Mouse (Mus musculus) intestine, embryonic 15.5 days (tissue): ENCODE measurements around the gene Gm20388. TPM values are rescaled to one million over a fixed set of nuclear protein-coding genes. Genes with fewer than 3 reads are reported as not detected.

Source experiments
- ATAC-seq: fragments of 200-750 bp; cut with Nextera tagmentation; 2 replicates; pipeline ENCODE4 v1.8.0; 2017; ENCODE audit warnings: moderate TSS enrichment, moderate library complexity
- H3K27ac ChIP-seq: fragments of 300-500 bp; sonication (generic); 2 replicates; pipeline ENCODE4 v1.5.1; 2015; ENCODE audit warnings: mild to moderate bottlenecking, inconsistent platforms
- H3K27me3 ChIP-seq: fragments of 300-500 bp; sonication (generic); replicated peaks from 2 replicates; pipeline ENCODE4 v1.6.1; 2015; ENCODE audit warnings: inconsistent platforms
- H3K36me3 ChIP-seq: fragments of 300-500 bp; sonication (generic); 2 replicates; pipeline ENCODE4 v1.6.1; 2015; ENCODE audit warnings: inconsistent platforms
- H3K4me1 ChIP-seq: fragments of 300-500 bp; sonication (generic); replicated peaks from 2 replicates; pipeline ENCODE4 v1.6.1; 2015; ENCODE audit warnings: inconsistent platforms
- H3K4me2 ChIP-seq: fragments of 300-500 bp; sonication (generic); replicated peaks from 2 replicates; pipeline ENCODE4 v1.6.1; 2015; ENCODE audit warnings: mild to moderate bottlenecking, inconsistent platforms
- H3K4me3 ChIP-seq: fragments of 300-500 bp; sonication (generic); replicated peaks from 2 replicates; pipeline ENCODE4 v1.5.1; 2015; ENCODE audit warnings: inconsistent platforms
- H3K9ac ChIP-seq: fragments of 300-500 bp; sonication (generic); 2 replicates; pipeline ENCODE4 v1.6.1; 2015; ENCODE audit warnings: inconsistent platforms
- H3K9me3 ChIP-seq: fragments of 300-500 bp; sonication (generic); 2 replicates; pipeline ENCODE4 v1.6.1; 2016; ENCODE audit warnings: inconsistent platforms
- whole genome bisulfite sequencing: fragments of 180-500 bp; shearing (Covaris S2); methylation state at CpG from one replicate; pipeline ENCODE4 v1.1.7; 2015; 5-methylcytosine and 5-hydroxymethylcytosine counted together
- polyA plus RNA-seq: library from polyadenylated mRNA; unstranded; fragments of >200 nt; fragmentation: Nextera tagmentation; extraction: Ambion mirVana; gene quantifications from 2 replicates; pipeline ENCODE4 v1.2.1, GENCODE M21; 2015

The Gm20388 gene
- polyA plus RNA-seq, 1 experiment from 2014 or later, result not detected

- H3K4me1 ChIP-seq, result peaks cover 34% of the 10 kb centered on the region
- ATAC-seq, result 0 out of 2 replicates have a peak, but pooled peaks have one; percentile 21
- peak overlapping the region; percentile 73 for H3K27ac ChIP-seq
- no peak overlapping the region for H3K4me2 ChIP-seq
- no peaks in the 10 kb centered on the region for H3K9me3 ChIP-seq
- H3K4me3 ChIP-seq, result no peak overlapping the region
- WGBS, result 52% methylated on average over 6 of the region's 6 CpGs
- H3K36me3 ChIP-seq, result peaks cover 11% of the 10 kb centered on the region
- no peak overlapping the region for H3K9ac ChIP-seq
- no peaks in the 10 kb centered on the region for H3K27me3 ChIP-seq
These were observed 4331.6 kb downstream of the Gm20388 start for GRCm38 (mm10) chr8:124242208-124242607.

- H3K9ac ChIP-seq, result no peak overlapping the region
- peaks cover 11% of the 10 kb centered on the region for H3K36me3 ChIP-seq
- ATAC-seq, result no peak
- H3K4me2 ChIP-seq, result no peak overlapping the region
- WGBS, result 88% methylated on average over 5 of the region's 5 CpGs
- H3K27me3 ChIP-seq, result no peaks in the 10 kb centered on the region
- no peak overlapping the region for H3K4me3 ChIP-seq
- no peak overlapping the region for H3K27ac ChIP-seq
- no peaks in the 10 kb centered on the region for H3K9me3 ChIP-seq
- H3K4me1 ChIP-seq, result peaks cover 31% of the 10 kb centered on the region
These were observed 4332.3 kb downstream of the Gm20388 start for GRCm38 (mm10) chr8:124242913-124243312.

- H3K4me3 ChIP-seq, result no peak overlapping the region
- H3K4me2 ChIP-seq, result no peak overlapping the region
- H3K9me3 ChIP-seq, result no peaks in the 10 kb centered on the region
- 84% methylated on average over 6 of the region's 6 CpGs for WGBS
- peaks cover 11% of the 10 kb centered on the region for H3K36me3 ChIP-seq
- no peak overlapping the region for H3K9ac ChIP-seq
- H3K27me3 ChIP-seq, result no peaks in the 10 kb centered on the region
- H3K4me1 ChIP-seq, result peaks cover 28% of the 10 kb centered on the region
- ATAC-seq, result no peak
- no peak overlapping the region for H3K27ac ChIP-seq
These were observed 4336.9 kb downstream of the Gm20388 start for GRCm38 (mm10) chr8:124247581-124247980.

- ATAC-seq, result peak; percentile 85
- 85% methylated on average over 6 of the region's 6 CpGs for WGBS
These were observed 4338.0 kb downstream of the Gm20388 start for GRCm38 (mm10) chr8:124248688-124249087.

GRCm38 (mm10) chr8:124250255-124250654 lies 4339.6 kb downstream of the Gm20388 start:
- 0 out of 2 replicates have a peak, but pooled peaks cover under 1% of the 10 kb centered on the region for H3K36me3 ChIP-seq
- ATAC-seq, result peak; percentile 45; the same call in 1 of the 2 replicates
- H3K9ac ChIP-seq, result no peak overlapping the region
- 20% methylated on average over 3 of the region's 3 CpGs for WGBS
- no peak overlapping the region for H3K27ac ChIP-seq
- H3K27me3 ChIP-seq, result no peaks in the 10 kb centered on the region
- no peak overlapping the region for H3K4me3 ChIP-seq
- H3K9me3 ChIP-seq, result no peaks in the 10 kb centered on the region
- H3K4me1 ChIP-seq, result peaks cover 37% of the 10 kb centered on the region
- H3K4me2 ChIP-seq, result no peak overlapping the region

More at GRCm38 (mm10) chr8:124248688-124249087, 4338.0 kb downstream of the Gm20388 start:
- no peaks in the 10 kb centered on the region for H3K9me3 ChIP-seq
- H3K27ac ChIP-seq, result no peak overlapping the region
- peaks cover 35% of the 10 kb centered on the region for H3K4me1 ChIP-seq
- no peak overlapping the region for H3K4me2 ChIP-seq
- H3K9ac ChIP-seq, result no peak overlapping the region
- no peak overlapping the region for H3K4me3 ChIP-seq
- no peaks in the 10 kb centered on the region for H3K27me3 ChIP-seq
- H3K36me3 ChIP-seq, result peaks cover 11% of the 10 kb centered on the region

GRCm38 (mm10) chr8:124250785-124251184 lies 4340.1 kb downstream of the Gm20388 start:
- H3K27me3 ChIP-seq, result no peaks in the 10 kb centered on the region
- H3K4me2 ChIP-seq, result no peak overlapping the region
- no peaks in the 10 kb centered on the region for H3K36me3 ChIP-seq
- peak overlapping the region; percentile 67 for H3K27ac ChIP-seq
- peak; percentile 58; the same call in 1 of the 2 replicates for ATAC-seq
- no peak overlapping the region for H3K4me3 ChIP-seq
- peaks cover 37% of the 10 kb centered on the region for H3K4me1 ChIP-seq
- WGBS, result 22% methylated on average over 4 of the region's 4 CpGs
- H3K9ac ChIP-seq, result no peak overlapping the region
- no peaks in the 10 kb centered on the region for H3K9me3 ChIP-seq

- Histone ChIP-seq H3K36me3 (no peaks in the 10 kb centered on the region), H3K9me3 (no peaks in the 10 kb centered on the region), H3K4me2 (no peak overlapping the region), H3K9ac (no peak overlapping the region), H3K4me1 (peaks cover 54% of the 10 kb centered on the region), H3K27ac (no peak overlapping the region), H3K4me3 (no peak overlapping the region), H3K27me3 (no peaks in the 10 kb centered on the region)
- WGBS, result 72% methylated on average over 5 of the region's 5 CpGs
- no peak for ATAC-seq
These were observed 4341.9 kb downstream of the Gm20388 start for GRCm38 (mm10) chr8:124252533-124252950.

- Histone ChIP-seq H3K36me3 (no peaks in the 10 kb centered on the region), H3K4me3 (no peak overlapping the region), H3K27ac (no peak overlapping the region), H3K9me3 (no peaks in the 10 kb centered on the region), H3K27me3 (no peaks in the 10 kb centered on the region), H3K4me2 (no peak overlapping the region), H3K4me1 (peaks cover 56% of the 10 kb centered on the region), H3K9ac (no peak overlapping the region)
- no peak for ATAC-seq
- 68% methylated on average over 6 of the region's 6 CpGs for WGBS
These were observed 4343.3 kb downstream of the Gm20388 start for GRCm38 (mm10) chr8:124253939-124254338.

- Histone ChIP-seq H3K4me1 (peaks cover 53% of the 10 kb centered on the region), H3K9ac (no peak overlapping the region), H3K36me3 (no peaks in the 10 kb centered on the region), H3K4me3 (no peak overlapping the region), H3K27me3 (no peaks in the 10 kb centered on the region), H3K9me3 (no peaks in the 10 kb centered on the region), H3K27ac (peak overlapping the region; percentile 54), H3K4me2 (no peak overlapping the region; the same call in 1 of the 2 replicates)
- WGBS, result 61% methylated on average over 9 of the region's 9 CpGs
- ATAC-seq, result peak; percentile 45; the same call in 1 of the 2 replicates
These were observed 4346.2 kb downstream of the Gm20388 start for GRCm38 (mm10) chr8:124256841-124257240.

GRCm38 (mm10) chr8:124257363-124257762 lies 4346.7 kb downstream of the Gm20388 start:
- peak overlapping the region; percentile 54 for H3K27ac ChIP-seq
- no peak overlapping the region; the same call in 1 of the 2 replicates for H3K4me2 ChIP-seq
- H3K4me3 ChIP-seq, result no peak overlapping the region
- H3K9ac ChIP-seq, result no peak overlapping the region
- peak; percentile 54 for ATAC-seq
- WGBS, result 40% methylated on average over 10 of the region's 10 CpGs
- no peaks in the 10 kb centered on the region for H3K9me3 ChIP-seq
- H3K4me1 ChIP-seq, result peaks cover 51% of the 10 kb centered on the region
- no peaks in the 10 kb centered on the region for H3K27me3 ChIP-seq
- H3K36me3 ChIP-seq, result no peaks in the 10 kb centered on the region

- H3K4me1 ChIP-seq, result peaks cover 51% of the 10 kb centered on the region
- WGBS, result 81% methylated on average over 4 of the region's 4 CpGs
These were observed 4348.5 kb downstream of the Gm20388 start for GRCm38 (mm10) chr8:124259146-124259545.

GRCm38 (mm10) chr8:124259925-124260324 lies 4349.3 kb downstream of the Gm20388 start:
- 0 out of 2 replicates have a peak overlapping the region, but pooled peaks have one; percentile 17 for H3K27ac ChIP-seq
- H3K36me3 ChIP-seq, result no peaks in the 10 kb centered on the region
- H3K9me3 ChIP-seq, result no peaks in the 10 kb centered on the region
- no peak overlapping the region; the same call in 1 of the 2 replicates for H3K4me2 ChIP-seq
- H3K4me1 ChIP-seq, result peaks cover 59% of the 10 kb centered on the region
- no peak overlapping the region for H3K4me3 ChIP-seq
- ATAC-seq, result no peak
- WGBS, result 86% methylated on average over 7 of the region's 7 CpGs
- no peaks in the 10 kb centered on the region for H3K27me3 ChIP-seq
- no peak overlapping the region for H3K9ac ChIP-seq

More at GRCm38 (mm10) chr8:124259146-124259545, 4348.5 kb downstream of the Gm20388 start:
- no peak overlapping the region for H3K4me3 ChIP-seq
- H3K27ac ChIP-seq, result no peak overlapping the region
- H3K4me2 ChIP-seq, result no peak overlapping the region
- no peaks in the 10 kb centered on the region for H3K9me3 ChIP-seq
- no peak for ATAC-seq
- H3K36me3 ChIP-seq, result no peaks in the 10 kb centered on the region
- H3K9ac ChIP-seq, result no peak overlapping the region
- no peaks in the 10 kb centered on the region for H3K27me3 ChIP-seq

GRCm38 (mm10) chr8:124260371-124260770 lies 4349.7 kb downstream of the Gm20388 start:
- no peaks in the 10 kb centered on the region for H3K36me3 ChIP-seq
- H3K9ac ChIP-seq, result no peak overlapping the region
- no peaks in the 10 kb centered on the region for H3K27me3 ChIP-seq
- H3K4me2 ChIP-seq, result no peak overlapping the region; the same call in 1 of the 2 replicates
- no peak overlapping the region for H3K4me3 ChIP-seq
- peaks cover 63% of the 10 kb centered on the region for H3K4me1 ChIP-seq
- ATAC-seq, result no peak
- no peaks in the 10 kb centered on the region for H3K9me3 ChIP-seq
- 53% methylated on average over 12 of the region's 12 CpGs for WGBS
- 0 out of 2 replicates have a peak overlapping the region, but pooled peaks have one; percentile 17 for H3K27ac ChIP-seq
